Mouse (Mus musculus) limb, embryonic 14.5 days (tissue): Measurements from ENCODE around the gene E2f1. TPM values are rescaled to one million over a fixed set of nuclear protein-coding genes. Genes with fewer than 3 reads are reported as not detected.

ENCODE experiments used
- ATAC-seq: fragments of 200-750 bp; cut with Nextera tagmentation; 2 replicates; pipeline ENCODE4 v1.8.0; 2017; ENCODE audit warnings: low read depth, moderate number of reproducible peaks, moderate TSS enrichment; ENCODE audit not compliant: low FRiP score
- DNase-seq: peaks from one replicate; pipeline ENCODE4 v3.0.0-alpha.2; 2015; ENCODE audit warnings: low spot score
- H3K27ac ChIP-seq: fragments of 300-500 bp; sonication (generic); replicated peaks from 2 replicates; pipeline ENCODE4 v1.5.1; 2014; ENCODE audit warnings: low read depth, mild to moderate bottlenecking, low read length, moderate library complexity, mixed read lengths
- H3K27me3 ChIP-seq: fragments of 300-500 bp; sonication (generic); 2 replicates; pipeline ENCODE4 v1.6.1; 2014; ENCODE audit warnings: low read length, mixed read lengths; ENCODE audit not compliant: control insufficient read depth, insufficient read depth
- H3K36me3 ChIP-seq: fragments of 300-500 bp; sonication (generic); 2 replicates; pipeline ENCODE4 v1.6.1; 2014; ENCODE audit warnings: mild to moderate bottlenecking, low read length, moderate library complexity, mixed read lengths; ENCODE audit not compliant: control insufficient read depth, insufficient read depth
- H3K4me1 ChIP-seq: fragments of 300-500 bp; sonication (generic); 2 replicates; pipeline ENCODE4 v1.6.1; 2014; ENCODE audit warnings: antibody characterized with exemption, low read length, mixed read lengths; ENCODE audit not compliant: control insufficient read depth, insufficient read depth
- H3K4me2 ChIP-seq: fragments of 300-500 bp; sonication (generic); replicated peaks from 2 replicates; pipeline ENCODE4 v1.6.1; 2014; ENCODE audit warnings: low read depth, mild to moderate bottlenecking, low read length, moderate library complexity; ENCODE audit not compliant: severe bottlenecking
- H3K4me3 ChIP-seq: fragments of 300-500 bp; sonication (generic); replicated peaks from 2 replicates; pipeline ENCODE4 v1.5.1; 2014; ENCODE audit warnings: low read length
- H3K9ac ChIP-seq: fragments of 300-500 bp; sonication (generic); 2 replicates; pipeline ENCODE4 v1.6.1; 2014; ENCODE audit warnings: mild to moderate bottlenecking, low read depth, low read length, moderate library complexity; ENCODE audit not compliant: severe bottlenecking
- H3K9me3 ChIP-seq: fragments of 300-500 bp; sonication (generic); 2 replicates; pipeline ENCODE4 v1.6.1; 2016; ENCODE audit warnings: low read length; ENCODE audit not compliant: control insufficient read depth
- POLR2A ChIP-seq: fragments of 200-500 bp; IDR thresholded peaks from 2 replicates; pipeline ENCODE4 v1.8.0; 2012; ENCODE audit warnings: inconsistent platforms, mild to moderate bottlenecking, moderate library complexity, borderline replicate concordance; ENCODE audit not compliant: insufficient read depth, insufficient read length; ENCODE audit errors: extremely low read depth
- WGBS: fragments of 180-500 bp; shearing (Covaris S2); extraction: QIAGEN DNeasy Blood & Tissue Kit; methylation state at CpG from one replicate; pipeline ENCODE4 v1.1.7; 2014; 5-methylcytosine and 5-hydroxymethylcytosine counted together
- polyA plus RNA-seq, 2 experiments: library from polyadenylated mRNA; depleted of rRNA in 1 of 2; stranded (reverse) in 1 of 2; unstranded in 1 of 2; fragments of >200 nt; fragmentation: Nextera tagmentation in 1 of 2; extraction: Ambion mirVana in 1 of 2; gene quantifications; 2 replicates each; pipeline versions ENCODE4 v1.2.1 to v1.2.3; 2012 to 2014

The E2f1 gene
- polyA plus RNA-seq, 2 experiments: 9.4 to 38.3 TPM

DNA sequence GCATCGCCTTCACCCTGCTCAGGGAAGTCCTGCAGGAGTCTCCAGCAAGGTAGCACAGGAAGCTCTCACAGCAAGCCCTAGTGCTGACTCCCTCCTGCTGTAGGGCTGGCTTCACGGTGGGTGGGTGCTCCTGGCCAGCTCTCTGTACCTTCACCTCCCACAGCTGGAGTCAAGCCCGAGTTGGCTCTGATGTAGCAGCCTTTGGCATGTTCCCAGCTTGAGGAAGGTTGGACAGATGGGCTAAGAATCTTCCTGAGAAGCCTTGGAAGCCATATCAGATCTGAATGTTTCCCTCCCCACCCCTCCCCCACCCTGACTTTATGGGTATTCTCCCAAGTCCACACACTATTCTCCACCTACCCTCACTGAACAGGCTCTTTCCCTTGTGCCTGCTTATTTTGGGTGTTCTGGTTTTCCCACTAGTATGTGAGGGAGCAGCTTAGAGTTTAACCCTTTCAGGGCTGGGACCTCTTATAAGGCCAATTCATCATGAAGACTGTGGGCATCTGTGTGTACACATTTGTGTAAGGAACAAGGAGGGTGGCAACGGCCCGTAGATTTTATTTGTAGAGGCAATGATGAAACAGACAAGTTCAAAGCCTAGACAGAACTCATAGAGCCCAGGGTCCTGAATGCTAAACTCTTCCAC, 12.4 kb downstream of the E2f1 start:
- Histone ChIP-seq H3K27ac (no peak overlapping the region), H3K9me3 (no peaks in the 10 kb centered on the region), H3K36me3 (peaks cover 20% of the 10 kb centered on the region; the same call in 1 of the 2 replicates), H3K4me1 (peaks cover 29% of the 10 kb centered on the region), H3K4me3 (no peak overlapping the region), H3K4me2 (no peak overlapping the region), H3K9ac (no peak overlapping the region), H3K27me3 (no peaks in the 10 kb centered on the region)
- 49% methylated on average over 5 of the region's 5 CpGs for WGBS
- DNase-seq (no peak), ATAC-seq (no peak)
- no peak for TF ChIP-seq POLR2A

DNA sequence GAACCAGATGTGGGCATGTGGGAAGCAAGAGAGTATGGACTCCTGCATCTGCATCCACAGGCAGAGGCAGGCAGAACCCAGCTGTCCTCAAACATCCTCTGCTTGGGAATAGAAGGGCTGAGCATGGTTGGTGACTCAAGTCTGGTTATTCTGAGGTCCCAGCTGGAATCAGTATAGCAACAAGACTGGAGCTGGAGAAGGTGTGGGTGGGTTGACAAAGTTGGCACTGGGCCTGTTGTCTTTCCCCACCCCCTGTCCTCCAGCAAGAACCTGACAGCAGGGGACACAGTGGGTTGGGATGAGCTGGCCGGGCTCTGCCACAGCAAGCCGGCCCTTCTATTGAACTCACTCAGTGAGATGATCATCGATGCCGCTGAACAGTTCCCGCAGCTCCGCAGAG, 14.5 kb downstream of the E2f1 start:
- H3K27ac ChIP-seq: no peak overlapping the region
- no peak overlapping the region for H3K4me3 ChIP-seq
- H3K27me3 ChIP-seq: peaks cover 8% of the 10 kb centered on the region
- H3K9me3 ChIP-seq: no peaks in the 10 kb centered on the region
- H3K9ac ChIP-seq: no peak overlapping the region
- 96% methylated on average over 5 of the region's 6 CpGs for WGBS
- TF ChIP-seq POLR2A: no peak
- peaks cover 3% of the 10 kb centered on the region; the same call in 1 of the 2 replicates for H3K36me3 ChIP-seq
- no peak overlapping the region for H3K4me2 ChIP-seq
- peaks cover 37% of the 10 kb centered on the region for H3K4me1 ChIP-seq
- ATAC-seq (no peak), DNase-seq (no peak)

DNA sequence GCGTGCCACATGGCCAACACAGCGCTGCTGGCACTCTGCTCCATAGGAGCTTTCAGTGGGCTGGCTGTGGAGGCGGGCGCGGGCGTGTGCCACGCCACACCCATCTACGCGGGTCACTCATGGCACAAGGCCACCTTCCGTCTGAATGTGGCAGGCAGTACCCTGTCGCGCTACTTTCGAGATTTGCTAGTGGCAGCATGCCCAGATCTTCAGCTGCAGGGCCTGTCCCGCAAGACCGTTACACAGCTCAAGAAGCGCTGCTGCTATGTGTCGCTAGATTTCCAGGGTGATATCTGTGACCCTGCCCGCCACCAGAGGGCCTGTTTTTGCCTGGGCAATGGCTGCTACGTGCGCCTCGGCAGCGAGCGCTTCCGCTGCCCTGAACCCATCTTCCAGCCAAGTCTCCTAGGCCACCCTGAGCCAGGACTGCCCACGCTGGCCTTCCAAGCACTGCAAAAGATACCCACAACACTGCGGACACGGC, 17.2 kb downstream of the E2f1 start:
- no peak for TF ChIP-seq POLR2A
- peak overlapping the region; percentile 21; the same call in 1 of the 2 replicates for H3K9ac ChIP-seq
- DNase-seq (peak; percentile 52), ATAC-seq (peak; percentile 42)
- H3K27ac ChIP-seq: no peak overlapping the region
- peaks cover 26% of the 10 kb centered on the region for H3K4me1 ChIP-seq
- no peaks in the 10 kb centered on the region for H3K9me3 ChIP-seq
- H3K36me3 ChIP-seq: no peaks in the 10 kb centered on the region
- H3K27me3 ChIP-seq: peaks cover 15% of the 10 kb centered on the region
- peak overlapping the region; percentile 41 for H3K4me2 ChIP-seq
- 19% methylated on average over 27 of the region's 27 CpGs for WGBS
- peak overlapping the region; percentile 8; the same call in 1 of the 2 replicates for H3K4me3 ChIP-seq

DNA sequence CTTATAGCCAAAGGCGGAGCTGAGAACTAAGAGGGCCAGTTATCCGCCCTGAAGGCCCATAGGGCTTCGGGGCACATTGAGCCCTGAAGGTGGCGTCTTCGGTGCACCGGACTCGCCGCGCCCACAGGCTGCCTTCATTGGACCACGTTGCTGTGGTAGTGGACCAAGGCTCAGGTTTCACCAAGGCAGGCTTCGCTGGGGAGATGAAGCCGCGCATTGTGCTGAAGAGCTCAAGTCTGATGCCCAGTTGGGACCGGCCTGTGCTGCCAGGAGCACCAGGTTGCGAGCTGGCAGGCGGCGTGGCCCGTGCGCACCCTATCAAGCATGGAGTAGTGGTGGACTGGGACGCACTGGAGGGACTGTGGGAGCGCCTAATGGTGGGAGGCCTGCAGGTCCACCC, 17.8 kb downstream of the E2f1 start:
- Histone ChIP-seq H3K27ac (no peak overlapping the region), H3K4me2 (peak overlapping the region; percentile 41), H3K9ac (peak overlapping the region; percentile 21; the same call in 1 of the 2 replicates), H3K36me3 (no peaks in the 10 kb centered on the region), H3K4me1 (peaks cover 21% of the 10 kb centered on the region), H3K4me3 (peak overlapping the region; percentile 8; the same call in 1 of the 2 replicates), H3K9me3 (no peaks in the 10 kb centered on the region), H3K27me3 (peaks cover 15% of the 10 kb centered on the region)
- DNase-seq (no peak), ATAC-seq (no peak)
- no peak for TF ChIP-seq POLR2A
- 29% methylated on average over 21 of the region's 21 CpGs for WGBS

DNA sequence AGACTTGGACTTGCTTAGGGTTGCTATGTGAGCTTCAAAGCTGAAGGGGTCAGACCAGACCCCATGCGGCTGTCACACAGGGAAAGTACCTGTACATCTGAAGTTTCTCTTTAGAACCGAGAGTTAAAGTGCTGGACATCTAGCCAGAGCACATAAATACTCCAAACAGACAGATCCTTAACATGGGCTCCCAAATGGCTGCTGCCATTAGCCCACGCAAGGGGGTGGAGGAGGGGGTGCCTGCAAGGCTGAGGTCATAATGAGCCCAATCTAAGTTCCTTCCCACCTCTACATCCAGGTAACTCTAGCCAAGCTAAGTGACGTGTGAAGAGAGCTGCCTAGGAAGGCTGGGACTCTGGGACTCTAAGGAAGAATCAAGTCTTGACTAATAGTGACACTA, 18.2 kb downstream of the E2f1 start, which contains the start of gene Actl10:
Gene Actl10 (plus strand): TSS at position 301 of the 400 bp plus-strand sequence.
- Histone ChIP-seq H3K4me3 (peak within 1 kb of the TSS; percentile 8; the same call in 1 of the 2 replicates), H3K9ac (peak within 1 kb of the TSS; percentile 21; the same call in 1 of the 2 replicates)
- 69% methylated on average over 4 of the region's 4 CpGs for WGBS

More for the DNA sequence above, 18.2 kb downstream of the E2f1 start, which contains the start of gene Actl10:
- DNase-seq (no peak), ATAC-seq (no peak)
- peaks cover 19% of the 10 kb centered on the region for H3K4me1 ChIP-seq
- no peak within 1 kb of the TSS for H3K27ac ChIP-seq
- no peak for TF ChIP-seq POLR2A
- H3K9me3 ChIP-seq: no peaks in the 10 kb centered on the region
- peak within 1 kb of the TSS; percentile 41 for H3K4me2 ChIP-seq
- peaks cover 15% of the 10 kb centered on the region for H3K27me3 ChIP-seq
- H3K36me3 ChIP-seq: no peaks in the 10 kb centered on the region
